Mouse (Mus musculus) kidney, embryonic 14.5 days (tissue): ENCODE data around the gene Pex3. TPM values are rescaled to one million over a fixed set of nuclear protein-coding genes. Genes with fewer than 3 reads are reported as not detected.

Source experiments
- ATAC-seq: fragments of 200-750 bp; cut with Nextera tagmentation; 2 replicates; pipeline ENCODE4 v1.8.0; 2017; ENCODE audit warnings: moderate number of reproducible peaks, mild to moderate bottlenecking, moderate TSS enrichment, moderate library complexity; ENCODE audit not compliant: low FRiP score, low TSS enrichment
- H3K27ac ChIP-seq: fragments of 300-500 bp; sonication (generic); 2 replicates; pipeline ENCODE4 v1.5.1; 2014; ENCODE audit warnings: low read depth, mild to moderate bottlenecking, low read length, moderate library complexity, mixed read lengths
- H3K27me3 ChIP-seq: fragments of 300-500 bp; sonication (generic); 2 replicates; pipeline ENCODE4 v1.6.1; 2014; ENCODE audit warnings: mild to moderate bottlenecking, low read length; ENCODE audit not compliant: control insufficient read depth, insufficient read depth
- H3K36me3 ChIP-seq: fragments of 300-500 bp; sonication (generic); 2 replicates; pipeline ENCODE4 v1.6.1; 2014; ENCODE audit warnings: low read length, mixed read lengths; ENCODE audit not compliant: control insufficient read depth, insufficient read depth
- H3K4me1 ChIP-seq: fragments of 300-500 bp; sonication (generic); 2 replicates; pipeline ENCODE4 v1.6.1; 2014; ENCODE audit warnings: low read length, mixed read lengths; ENCODE audit not compliant: control insufficient read depth, insufficient read depth
- H3K4me2 ChIP-seq: fragments of 300-500 bp; sonication (generic); replicated peaks from 2 replicates; pipeline ENCODE4 v1.6.1; 2014; ENCODE audit warnings: low read depth, mild to moderate bottlenecking, low read length
- H3K4me3 ChIP-seq: fragments of 300-500 bp; sonication (generic); 2 replicates; pipeline ENCODE4 v1.5.1; 2014; ENCODE audit warnings: mild to moderate bottlenecking, low read length
- H3K9ac ChIP-seq: fragments of 300-500 bp; sonication (generic); 2 replicates; pipeline ENCODE4 v1.6.1; 2014; ENCODE audit warnings: low read depth, mild to moderate bottlenecking, low read length, moderate library complexity
- H3K9me3 ChIP-seq: fragments of 300-500 bp; sonication (generic); 2 replicates; pipeline ENCODE4 v1.6.1; 2016; ENCODE audit warnings: low read length; ENCODE audit not compliant: control insufficient read depth
- WGBS: fragments of 180-500 bp; shearing (Covaris S2); extraction: QIAGEN DNeasy Blood & Tissue Kit; methylation state at CpG from one replicate; pipeline ENCODE4 v1.1.7; 2014; 5-methylcytosine and 5-hydroxymethylcytosine counted together
- polyA plus RNA-seq: library from polyadenylated mRNA; unstranded; fragments of >200 nt; fragmentation: Nextera tagmentation; extraction: Ambion mirVana; gene quantifications from 2 replicates; pipeline ENCODE4 v1.2.1, GENCODE M21; 2014

Pex3 gene
- polyA plus RNA-seq, 1 experiment from 2014 or later, result 29.7 TPM

GRCm38 (mm10) chr10:13554316-13554715 lies 1.4 kb upstream of the Pex3 start:
- H3K4me2 ChIP-seq, result no peak overlapping the region
- no peaks in the 10 kb centered on the region for H3K27me3 ChIP-seq
- WGBS, result 91% methylated on average over 1 of the region's 1 CpGs
- H3K9me3 ChIP-seq, result no peaks in the 10 kb centered on the region
- H3K4me1 ChIP-seq, result peaks cover 10% of the 10 kb centered on the region; the same call in 1 of the 2 replicates
- no peak overlapping the region for H3K9ac ChIP-seq
- no peak for ATAC-seq
- no peak overlapping the region for H3K27ac ChIP-seq
- H3K4me3 ChIP-seq, result no peak overlapping the region
- peaks cover 2% of the 10 kb centered on the region; the same call in 1 of the 2 replicates for H3K36me3 ChIP-seq

GRCm38 (mm10) chr10:13553498-13553985 lies 600 bp upstream of the Pex3 start:
- Histone ChIP-seq H3K36me3 (peaks cover 2% of the 10 kb centered on the region; the same call in 1 of the 2 replicates), H3K4me3 (peak overlapping the region; percentile 76), H3K27ac (peak overlapping the region; percentile 71; the same call in 1 of the 2 replicates), H3K9ac (peak overlapping the region; percentile 75), H3K4me1 (peaks cover 10% of the 10 kb centered on the region; the same call in 1 of the 2 replicates), H3K4me2 (peak overlapping the region; percentile 69), H3K9me3 (no peaks in the 10 kb centered on the region), H3K27me3 (no peaks in the 10 kb centered on the region)
- 24% methylated on average over 10 of the region's 10 CpGs for WGBS
- ATAC-seq, result peak; percentile 38; the same call in 1 of the 2 replicates

- no peak overlapping the region for H3K4me2 ChIP-seq
- 94% methylated on average over 5 of the region's 5 CpGs for WGBS
- no peak for ATAC-seq
- H3K4me3 ChIP-seq, result no peak overlapping the region
- peaks cover 25% of the 10 kb centered on the region; the same call in 1 of the 2 replicates for H3K36me3 ChIP-seq
- H3K27ac ChIP-seq, result no peak overlapping the region
- no peak overlapping the region for H3K9ac ChIP-seq
- no peaks in the 10 kb centered on the region for H3K4me1 ChIP-seq
- H3K9me3 ChIP-seq, result no peaks in the 10 kb centered on the region
- no peaks in the 10 kb centered on the region for H3K27me3 ChIP-seq
Observed at GRCm38 (mm10) chr10:13541721-13542120, 11.2 kb downstream of the Pex3 start.

GRCm38 (mm10) chr10:13539769-13540333 lies 13.1 kb downstream of the Pex3 start:
- no peaks in the 10 kb centered on the region for H3K27me3 ChIP-seq
- no peak overlapping the region for H3K9ac ChIP-seq
- no peak overlapping the region for H3K4me2 ChIP-seq
- H3K4me1 ChIP-seq, result no peaks in the 10 kb centered on the region
- H3K36me3 ChIP-seq, result peaks cover 30% of the 10 kb centered on the region
- no peak for ATAC-seq
- no peak overlapping the region for H3K4me3 ChIP-seq
- no peak overlapping the region for H3K27ac ChIP-seq
- H3K9me3 ChIP-seq, result no peaks in the 10 kb centered on the region
- 93% methylated on average over 7 of the region's 7 CpGs for WGBS

GRCm38 (mm10) chr10:13536706-13537105 lies 16.2 kb downstream of the Pex3 start:
- 94% methylated on average over 7 of the region's 7 CpGs for whole genome bisulfite sequencing
- Histone ChIP-seq H3K4me3 (no peak overlapping the region), H3K4me2 (no peak overlapping the region), H3K4me1 (no peaks in the 10 kb centered on the region), H3K9ac (no peak overlapping the region), H3K27me3 (no peaks in the 10 kb centered on the region), H3K9me3 (no peaks in the 10 kb centered on the region), H3K27ac (no peak overlapping the region), H3K36me3 (peaks cover 38% of the 10 kb centered on the region)
- no peak for ATAC-seq

- H3K4me2 ChIP-seq, result no peak overlapping the region
- H3K4me3 ChIP-seq, result no peak overlapping the region
- no peak overlapping the region for H3K27ac ChIP-seq
- H3K4me1 ChIP-seq, result no peaks in the 10 kb centered on the region
- WGBS, result 90% methylated on average over 3 of the region's 3 CpGs
- H3K9me3 ChIP-seq, result no peaks in the 10 kb centered on the region
- peaks cover 49% of the 10 kb centered on the region for H3K36me3 ChIP-seq
- ATAC-seq, result no peak
- H3K9ac ChIP-seq, result no peak overlapping the region
- H3K27me3 ChIP-seq, result no peaks in the 10 kb centered on the region
Observed at GRCm38 (mm10) chr10:13534751-13535150, 18.2 kb downstream of the Pex3 start.

- H3K4me3 ChIP-seq, result no peak overlapping the region
- H3K36me3 ChIP-seq, result peaks cover 43% of the 10 kb centered on the region
- no peak for ATAC-seq
- H3K27ac ChIP-seq, result no peak overlapping the region
- no peak overlapping the region for H3K4me2 ChIP-seq
- 80% methylated on average over 4 of the region's 4 CpGs for WGBS
- H3K9ac ChIP-seq, result no peak overlapping the region
- H3K9me3 ChIP-seq, result no peaks in the 10 kb centered on the region
- H3K4me1 ChIP-seq, result no peaks in the 10 kb centered on the region
- H3K27me3 ChIP-seq, result no peaks in the 10 kb centered on the region
Observed at GRCm38 (mm10) chr10:13528155-13528554, 24.8 kb downstream of the Pex3 start.

- no peaks in the 10 kb centered on the region for H3K4me1 ChIP-seq
- no peaks in the 10 kb centered on the region for H3K27me3 ChIP-seq
- no peak overlapping the region for H3K4me3 ChIP-seq
- no peak overlapping the region for H3K27ac ChIP-seq
- WGBS, result 84% methylated on average over 4 of the region's 4 CpGs
- no peak overlapping the region for H3K9ac ChIP-seq
- H3K36me3 ChIP-seq, result peaks cover 10% of the 10 kb centered on the region; the same call in 1 of the 2 replicates
- no peak overlapping the region for H3K4me2 ChIP-seq
- no peak for ATAC-seq
- H3K9me3 ChIP-seq, result no peaks in the 10 kb centered on the region
Observed at GRCm38 (mm10) chr10:13521857-13522256, 31.1 kb downstream of the Pex3 start.

GRCm38 (mm10) chr10:13502371-13502770 lies 50.6 kb downstream of the Pex3 start:
- WGBS, result 83% methylated on average over 8 of the region's 8 CpGs
- Histone ChIP-seq H3K36me3 (no peaks in the 10 kb centered on the region; the same call in 1 of the 2 replicates), H3K27me3 (no peaks in the 10 kb centered on the region), H3K9ac (no peak overlapping the region), H3K9me3 (no peaks in the 10 kb centered on the region), H3K4me2 (peak overlapping the region; percentile 1; the same call in 1 of the 2 replicates), H3K4me1 (no peaks in the 10 kb centered on the region; the same call in 1 of the 2 replicates), H3K4me3 (no peak overlapping the region), H3K27ac (no peak overlapping the region)
- no peak for ATAC-seq
